Mouse (Mus musculus) neutrophil, adult 65 days (primary cell): ENCODE measurements around the gene Itih4. TPM values are rescaled to one million over a fixed set of nuclear protein-coding genes. Genes with fewer than 3 reads are reported as not detected.

Source experiments
- total RNA-seq: library from RNA; stranded (reverse); gene quantifications from 2 replicates; pipeline ENCODE4 v1.2.4, GENCODE M21; 2023

The Itih4 gene
- 0.20 TPM in 1 of 2 replicates, not detected in the other for total RNA-seq

GRCm38 (mm10) chr14:30886204-30886603 is at the start of gene Itih4:
Gene Itih4, plus strand, starts transcription at chr14:30886476.

GRCm38 (mm10) chr14:30878958-30879571 is 7.2 kb upstream of the Itih4 start, which contains the start of gene Mustn1:
Gene Mustn1, plus strand, starts transcription at chr14:30879200.

DNA sequence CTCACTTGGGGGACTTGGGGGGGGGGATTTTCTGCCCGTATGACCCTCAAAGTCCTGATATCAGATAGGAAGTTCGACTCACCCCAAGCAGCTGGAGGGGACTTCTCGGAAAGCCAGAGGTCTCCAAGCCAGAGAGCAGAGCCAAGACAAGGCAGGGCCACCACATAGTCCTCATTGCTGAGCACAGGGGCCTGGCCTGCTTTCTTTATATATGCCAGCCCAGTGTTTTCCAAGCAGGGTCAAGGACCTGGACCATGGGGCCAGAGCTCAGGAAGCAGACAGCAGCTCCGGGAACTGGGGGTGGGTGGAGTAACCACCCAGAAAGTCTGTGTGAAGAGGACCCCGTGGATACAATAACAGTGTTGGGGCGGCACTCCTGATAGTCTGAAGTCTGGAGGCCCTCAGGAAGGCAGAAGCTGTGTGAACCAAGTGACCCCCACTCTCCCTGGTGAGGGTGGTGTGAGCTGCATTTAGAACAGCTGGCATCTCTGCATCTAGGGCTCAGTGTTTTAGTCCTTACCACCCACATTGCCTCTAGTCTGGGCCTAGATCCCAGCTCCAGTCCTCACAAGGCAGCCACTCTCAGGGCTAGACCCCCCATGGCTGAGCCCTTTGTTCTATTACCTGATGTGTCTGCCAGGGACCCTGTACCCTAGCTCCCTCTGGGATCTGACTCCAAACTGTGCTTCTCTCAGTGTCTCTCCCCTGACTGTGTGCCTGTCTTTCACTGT is 37.3 kb downstream of the Itih4 start, which contains the start of gene Itih3:
Gene Itih3 (minus strand): TSS at position 386 of the 731 bp plus-strand sequence.

DNA sequence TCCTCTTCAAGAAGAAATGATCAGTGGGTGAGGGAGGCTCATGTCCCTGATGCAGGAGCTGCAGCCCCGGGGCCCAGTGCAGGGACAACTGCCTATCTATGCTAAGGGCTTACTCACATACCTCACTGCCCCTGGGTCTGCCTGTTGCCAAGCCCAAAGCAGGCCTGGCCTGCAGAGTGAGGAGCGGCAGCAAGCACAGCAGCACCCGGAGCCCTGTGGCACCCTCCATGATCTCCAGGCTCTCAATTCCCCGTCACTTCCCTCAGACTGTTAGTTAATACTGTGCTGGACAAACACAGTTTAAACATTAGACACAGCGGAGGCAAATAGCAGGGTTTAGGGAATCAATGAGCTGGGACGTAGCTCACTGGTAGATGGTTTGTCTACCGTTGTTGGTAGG is 56.8 kb downstream of the Itih4 start, which contains the start of gene Itih1:
Gene Itih1 (minus strand): TSS at position 252 of the 400 bp plus-strand sequence.

DNA sequence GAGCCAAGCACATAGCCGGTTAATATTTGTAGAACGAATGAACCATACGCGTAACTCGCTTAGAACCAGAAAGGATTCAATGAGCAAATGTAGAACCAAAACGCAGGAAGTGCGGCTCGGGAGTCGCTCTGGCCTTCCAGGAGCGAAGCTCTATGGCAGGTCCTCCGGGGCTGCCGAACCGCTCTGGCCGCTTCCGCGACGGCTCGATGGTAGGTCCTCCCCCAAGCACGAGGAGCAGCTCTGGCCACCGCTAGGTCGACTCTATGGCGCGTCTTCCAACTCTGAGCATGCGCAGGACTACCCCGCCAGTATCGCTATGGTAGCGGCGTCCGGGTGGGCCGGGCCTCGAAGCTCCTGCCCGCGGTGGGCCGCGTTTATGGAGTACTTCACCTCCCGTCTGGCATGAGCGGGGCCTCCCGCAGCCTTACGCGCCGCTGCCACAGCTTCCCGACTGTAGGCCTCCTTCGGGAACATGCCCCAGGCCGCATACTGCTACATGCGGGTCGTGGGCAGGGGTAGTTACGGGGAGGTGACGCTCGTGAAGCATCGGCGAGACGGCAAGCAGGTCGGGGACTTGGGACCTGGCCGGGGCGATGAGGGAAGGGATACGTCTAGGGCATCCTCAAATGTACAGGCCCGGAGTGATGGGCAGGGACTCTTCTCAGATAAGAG is 65.0 kb downstream of the Itih4 start, which contains the start of gene Nek4:
Gene Nek4 (plus strand): TSS at position 224 of the 672 bp plus-strand sequence.

Other genes with a start within 250 kb of the Itih4 start
- gene Rft1, start 232.1 kb upstream of the Itih4 start, total RNA-seq = 5.4 and 6.4 TPM in 2 replicates
- 11.6 and 15.1 TPM in 2 replicates for gene Sfmbt1, start 171.6 kb upstream of the Itih4 start, total RNA-seq
- gene Tmem110, start 60.9 kb upstream of the Itih4 start, total RNA-seq = 8.3 and 14.1 TPM in 2 replicates
- gene Mustn1, start 7.3 kb upstream of the Itih4 start, total RNA-seq = 0.75 and 0.76 TPM in 2 replicates
- not detected in 2 replicates for gene Itih3, start 37.3 kb downstream of the Itih4 start, total RNA-seq
- gene Itih1, start 56.8 kb downstream of the Itih4 start, total RNA-seq = not detected in 2 replicates
- 3.1 and 3.5 TPM in 2 replicates for gene Nek4, start 64.9 kb downstream of the Itih4 start, total RNA-seq
- 8.4 and 12.4 TPM in 2 replicates for gene Glt8d1, start 114.9 kb downstream of the Itih4 start, total RNA-seq
- gene Spcs1, start 115.2 kb downstream of the Itih4 start, total RNA-seq = 59.1 and 72.8 TPM in 2 replicates
- gene Pbrm1, start 132.7 kb downstream of the Itih4 start, total RNA-seq = 42.1 and 50.9 TPM in 2 replicates
- 49.8 and 60.7 TPM in 2 replicates for gene Gnl3, start 132.7 kb downstream of the Itih4 start, total RNA-seq
- gene Smim4, start 242.5 kb downstream of the Itih4 start, total RNA-seq = 42.6 and 43.8 TPM in 2 replicates
- 8.7 and 10.4 TPM in 2 replicates for gene Nt5dc2, start 244.6 kb downstream of the Itih4 start, total RNA-seq